Mouse (Mus musculus) retina, adult 2 months (tissue): Measurements from ENCODE around the gene Stra6.
A peak's percentile ranks its signal among the peaks of the same experiment; 100 is the strongest.

Source experiments
- DNase-seq: peaks from one replicate; pipeline ENCODE4 v3.0.0-alpha.2; 2012; ENCODE audit warnings: low read depth, low spot score

Gene Stra6

DNA sequence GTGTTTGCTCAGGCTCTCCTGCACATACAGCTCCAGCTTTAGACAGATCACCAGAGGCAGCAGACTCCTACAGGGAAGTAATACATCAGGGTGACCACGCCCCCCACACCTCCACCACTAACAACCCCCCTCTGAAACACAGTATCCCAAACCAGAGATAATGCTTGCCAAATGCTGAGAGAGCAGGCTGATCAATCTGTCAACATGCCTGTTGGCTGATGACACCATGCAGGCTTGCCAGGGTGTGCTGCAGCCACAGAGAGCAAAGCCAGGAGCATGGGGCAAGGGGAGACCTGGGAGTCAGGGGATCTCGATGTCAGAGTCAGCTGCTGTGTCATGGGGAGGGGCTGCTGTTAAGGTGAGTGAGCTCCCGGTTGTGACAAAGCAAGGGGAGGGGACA, at the start of gene Stra6:
TSS of gene Stra6 (plus strand) at position 258 of the 400 bp plus-strand sequence.
- no peak for DNase-seq

GRCm38 (mm10) chr9:58014393-58015160, 49.0 kb upstream of the Stra6 start:
- DNase-seq: no peak

DNA sequence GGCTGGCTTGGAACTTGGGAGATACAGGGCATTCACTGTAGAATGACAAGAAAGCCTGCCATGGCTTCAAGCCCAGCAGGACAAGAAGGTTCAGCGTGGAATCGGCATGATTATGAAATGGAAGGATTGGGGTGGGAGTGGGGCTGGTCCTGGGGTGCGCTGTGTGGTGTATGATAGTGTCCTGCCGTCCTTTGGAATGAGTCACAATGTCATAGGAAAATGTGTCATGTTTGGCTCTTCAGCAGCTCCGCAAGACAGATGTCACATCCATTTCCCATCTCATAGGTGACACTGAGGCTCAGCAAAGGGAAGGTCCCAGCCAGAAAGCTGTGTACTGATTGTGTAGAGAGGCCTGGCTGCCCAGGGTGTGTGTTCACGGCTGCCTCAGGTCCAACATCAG, 47.7 kb upstream of the Stra6 start:
- DNase-seq: no peak

DNA sequence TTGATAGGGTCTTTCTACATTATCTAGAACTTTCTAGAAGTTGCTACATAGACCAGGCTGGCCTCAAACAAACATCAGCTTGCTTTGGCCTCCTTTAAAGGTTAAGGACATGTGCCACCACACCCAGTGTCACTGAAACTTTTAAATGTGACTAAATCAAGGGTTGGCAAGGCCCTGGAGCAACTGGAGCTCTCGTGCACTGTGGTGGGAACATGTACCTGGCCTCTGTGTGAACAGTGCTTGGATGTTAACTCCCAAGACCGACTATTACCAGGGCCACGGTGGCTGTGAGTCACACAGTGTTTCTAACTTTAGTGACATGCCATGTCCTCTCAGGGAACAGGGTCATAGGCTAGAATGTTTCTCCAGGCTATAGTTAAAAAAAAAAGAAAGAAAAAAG, 46.6 kb upstream of the Stra6 start:
- no peak for DNase-seq

- DNase-seq: no peak
Measured at GRCm38 (mm10) chr9:58018385-58018784, 45.2 kb upstream of the Stra6 start.

DNA sequence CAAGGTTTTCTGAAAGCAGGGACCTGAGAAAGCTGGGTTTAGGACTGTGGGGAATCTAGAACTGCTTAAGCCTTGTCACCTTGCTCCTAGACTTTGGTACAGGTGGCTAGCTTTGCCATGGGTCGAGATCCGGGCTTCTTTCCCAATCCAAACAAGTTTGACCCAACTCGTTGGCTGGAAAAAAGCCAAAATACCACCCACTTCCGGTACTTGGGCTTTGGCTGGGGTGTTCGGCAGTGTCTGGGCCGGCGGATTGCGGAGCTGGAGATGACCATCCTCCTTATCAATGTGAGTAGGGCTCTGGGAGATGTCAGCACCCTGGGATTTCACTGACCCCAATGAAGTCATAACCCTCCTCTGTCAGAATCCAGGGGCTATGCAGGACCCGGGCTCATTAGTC, 37.6 kb upstream of the Stra6 start:
- DNase-seq: no peak

DNA sequence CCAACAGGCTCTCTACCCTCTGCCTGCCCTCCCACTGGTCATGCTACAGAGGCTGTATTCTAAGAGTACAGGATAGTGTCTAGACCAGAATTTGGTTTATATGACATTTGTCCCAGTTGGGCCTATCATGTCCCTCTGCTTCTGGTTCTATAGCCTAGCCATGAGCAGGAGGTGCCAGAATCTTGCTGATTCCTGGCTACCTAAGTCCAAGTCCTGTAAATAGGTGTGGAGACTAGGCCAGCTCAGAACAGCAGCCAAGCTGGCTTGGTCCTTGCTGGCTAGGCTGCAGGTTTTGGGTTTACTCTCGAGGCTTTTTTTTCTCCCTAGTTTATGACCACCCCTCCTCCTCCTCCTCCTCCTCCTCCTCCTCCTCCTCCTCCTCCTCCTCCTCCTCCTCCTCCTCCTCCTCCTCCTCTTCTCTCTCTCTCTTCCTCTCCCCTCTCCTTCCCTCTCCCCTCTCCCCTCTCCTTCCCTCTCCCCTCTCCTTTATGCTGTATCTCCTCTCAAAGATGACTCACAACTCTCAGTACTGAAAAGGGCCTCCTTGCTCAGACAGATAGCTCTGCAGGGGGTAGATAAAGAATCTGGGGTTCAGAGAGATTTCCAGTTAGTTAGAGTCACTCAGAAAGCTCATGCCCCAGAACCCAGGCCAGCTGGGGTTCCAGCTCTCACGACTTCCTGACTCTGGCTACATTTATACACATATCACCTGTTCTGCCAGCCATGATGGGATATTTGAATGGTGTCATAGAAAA, 36.0 kb upstream of the Stra6 start:
- DNase-seq: no peak

- no peak for DNase-seq
Measured at GRCm38 (mm10) chr9:58028841-58029240, 34.7 kb upstream of the Stra6 start.

- DNase-seq: no peak
Measured at GRCm38 (mm10) chr9:58029635-58030034, 34.0 kb upstream of the Stra6 start.

GRCm38 (mm10) chr9:58031895-58032294, 31.7 kb upstream of the Stra6 start:
- no peak for DNase-seq

- no peak for DNase-seq
Measured at GRCm38 (mm10) chr9:58035519-58035918, 28.1 kb upstream of the Stra6 start.

DNA sequence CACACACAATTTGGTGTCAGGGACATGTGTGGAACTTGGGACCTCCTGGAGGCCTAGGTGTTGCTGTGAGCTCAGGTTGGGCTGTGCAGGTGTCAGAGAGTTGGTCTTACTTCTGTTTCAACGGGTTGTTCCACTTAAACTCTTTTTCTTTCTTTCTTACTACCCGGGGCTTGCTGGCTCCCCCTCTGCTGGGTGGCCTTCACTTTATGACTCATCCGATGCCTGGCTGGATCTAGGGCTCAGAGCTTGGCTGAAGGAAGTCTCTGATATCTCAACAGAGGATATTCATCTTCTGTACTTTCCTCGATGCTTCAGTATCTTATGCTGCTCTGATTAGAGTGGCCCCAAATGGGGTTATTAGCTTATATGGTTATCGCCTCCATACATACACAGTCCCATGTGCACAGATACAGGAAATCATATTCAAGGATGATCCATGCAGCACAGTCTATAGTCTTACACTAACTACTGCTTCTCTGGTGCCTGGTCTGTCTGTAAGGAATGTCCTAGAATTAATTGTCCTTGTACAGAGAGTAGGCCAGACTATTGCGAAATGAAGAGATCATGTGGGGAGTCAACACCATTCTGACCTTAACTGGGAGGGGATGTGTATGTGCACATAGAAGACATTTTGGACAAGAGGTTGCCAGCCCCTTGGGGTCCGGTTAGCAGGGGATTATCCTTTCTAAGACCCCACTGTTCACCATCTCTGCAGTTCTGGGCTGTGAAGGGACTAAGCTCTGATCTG, 27.5 kb upstream of the Stra6 start:
- DNase-seq: no peak

DNA sequence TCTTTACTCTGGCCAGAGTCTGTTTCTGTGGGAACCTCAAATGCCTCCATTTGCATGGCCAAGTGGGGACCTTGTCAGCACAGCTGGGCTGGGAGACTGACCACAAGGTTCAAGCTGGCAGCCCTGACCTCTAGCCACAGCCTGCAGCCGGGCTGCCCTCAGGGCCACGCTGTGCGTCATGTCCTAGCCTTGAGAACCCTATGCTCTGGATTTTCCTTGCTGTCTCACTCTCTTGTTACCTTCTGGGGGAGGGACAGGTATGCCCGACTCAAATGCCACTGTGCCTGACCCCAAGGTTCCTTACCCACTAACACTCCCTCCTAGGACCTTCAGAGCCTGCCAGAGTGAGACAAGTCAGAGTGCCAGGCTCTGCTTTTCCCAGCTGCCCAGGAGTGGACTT, 26.6 kb upstream of the Stra6 start:
- DNase-seq: no peak

DNA sequence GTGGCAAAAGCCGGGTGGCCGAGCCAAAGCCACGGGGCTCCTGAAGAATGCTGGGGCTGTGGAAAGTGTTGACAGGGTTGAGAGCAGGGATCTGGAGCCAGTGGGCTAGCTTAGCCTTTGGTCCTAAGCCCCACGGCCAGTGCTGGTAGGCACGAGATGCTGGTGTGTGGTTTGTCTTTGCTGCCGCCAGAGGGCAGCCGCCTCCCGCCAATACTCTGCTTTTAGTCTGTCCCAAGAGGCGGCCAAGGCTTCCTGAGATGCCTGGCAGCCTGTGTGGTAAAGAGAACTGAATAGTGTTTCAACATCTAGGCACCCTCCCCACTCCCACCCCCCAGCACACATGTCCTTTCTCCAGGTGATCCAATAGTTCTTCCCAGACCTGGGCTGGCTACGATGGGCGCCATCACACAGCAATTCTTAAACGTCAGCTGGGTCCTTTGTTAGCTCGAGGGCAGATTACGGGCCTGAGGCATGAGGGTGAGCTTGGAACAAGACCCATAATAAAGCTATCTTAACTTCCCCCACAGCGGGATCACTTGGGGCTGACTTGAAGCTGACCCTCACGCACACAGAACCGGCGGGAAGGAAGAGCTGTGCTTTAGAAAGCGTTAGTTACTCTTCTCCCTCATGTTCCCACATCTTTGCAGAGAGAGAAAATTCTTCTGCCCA, 25.0 kb upstream of the Stra6 start:
- peak; percentile 42 for DNase-seq

GRCm38 (mm10) chr9:58040977-58041376, 22.6 kb upstream of the Stra6 start:
- no peak for DNase-seq

- no peak for DNase-seq
Measured at GRCm38 (mm10) chr9:58042391-58042790, 21.2 kb upstream of the Stra6 start.

- DNase-seq: no peak
Measured at GRCm38 (mm10) chr9:58043496-58044017, 20.0 kb upstream of the Stra6 start.

- no peak for DNase-seq
Measured at GRCm38 (mm10) chr9:58044828-58045227, 18.8 kb upstream of the Stra6 start.

DNA sequence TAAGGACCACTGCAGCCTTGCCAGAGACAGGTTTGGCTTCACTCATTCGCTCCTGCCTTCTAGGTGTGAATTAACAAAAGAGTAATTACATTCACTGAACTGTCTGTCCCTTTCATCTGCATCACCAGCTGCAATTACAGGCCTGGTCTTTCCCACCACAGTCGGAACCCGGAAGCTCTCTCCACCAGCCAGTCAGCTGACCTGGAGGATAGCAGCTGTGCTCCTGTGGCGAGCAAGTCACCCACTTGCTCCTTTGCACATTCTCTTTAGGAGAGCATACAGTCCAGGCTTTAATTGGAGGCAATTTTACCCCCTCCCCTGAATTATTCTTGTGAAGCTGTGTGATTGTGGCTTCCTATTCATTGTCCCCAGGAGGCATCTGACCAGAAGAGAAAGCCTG, 17.9 kb upstream of the Stra6 start:
- no peak for DNase-seq

DNA sequence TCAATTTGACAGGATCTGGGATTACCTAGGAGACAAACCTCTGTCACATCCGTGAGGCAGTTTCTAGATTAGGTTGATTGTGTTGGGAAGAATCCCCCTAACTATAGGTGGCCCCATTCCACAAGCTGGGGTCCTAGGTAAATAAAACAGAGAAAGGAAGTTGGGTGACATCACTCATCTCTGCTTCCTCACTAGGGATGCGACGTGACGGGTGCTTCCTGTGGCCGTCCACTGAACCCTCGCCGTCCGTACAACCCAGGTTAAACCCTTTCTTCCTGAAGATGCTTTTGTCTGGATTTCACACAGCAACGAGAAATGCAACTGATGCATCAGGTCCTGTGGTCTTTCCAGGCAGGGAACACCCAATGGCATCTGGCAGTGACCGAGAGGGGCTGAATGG, 16.5 kb upstream of the Stra6 start:
- DNase-seq: no peak

DNA sequence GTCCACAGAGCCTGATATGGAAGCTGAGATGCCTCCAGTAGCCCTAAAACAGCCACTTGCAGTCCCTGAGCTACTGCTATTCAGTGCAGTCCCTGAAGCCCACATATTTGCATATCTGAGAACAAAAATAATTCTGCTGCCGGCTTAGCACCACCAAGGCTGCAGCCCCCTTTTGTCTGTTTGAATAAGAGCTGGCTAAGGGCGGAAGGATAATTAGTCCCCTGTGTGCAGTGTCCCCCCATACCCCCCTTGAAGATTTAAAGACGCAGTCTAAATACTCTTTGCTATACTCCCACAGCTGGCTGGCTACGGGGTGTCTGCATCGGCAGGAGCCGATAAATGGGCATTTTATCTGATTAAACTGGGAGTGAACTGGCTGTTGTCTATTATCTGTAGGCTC, 15.0 kb upstream of the Stra6 start:
- no peak for DNase-seq

DNA sequence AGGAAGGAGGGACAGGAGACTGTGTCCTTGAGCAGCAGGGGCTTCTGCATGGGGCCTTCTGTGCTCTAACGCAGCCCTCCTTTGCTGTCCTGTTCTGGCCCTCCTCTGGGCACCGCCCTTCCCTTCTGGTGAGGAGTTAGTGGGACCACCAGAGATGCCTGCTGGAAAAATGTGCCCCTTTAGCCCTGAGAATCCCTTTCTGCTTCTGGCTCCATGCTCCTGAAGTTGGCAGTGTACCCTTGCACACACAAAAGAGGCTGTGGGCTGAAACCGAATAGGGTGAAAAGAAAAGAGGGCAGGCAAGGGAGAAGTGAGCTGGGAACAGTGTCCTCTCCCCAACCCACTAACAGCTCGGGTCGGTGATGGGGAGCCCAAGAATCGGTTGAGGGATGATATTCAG, 14.4 kb upstream of the Stra6 start:
- no peak for DNase-seq
